Mouse (Mus musculus) heart, adult 2 months (tissue): Measurements from ENCODE around the gene Cfap43.

Source experiments
- CTCF ChIP-seq: fragments of 200-600 bp; IDR thresholded peaks from 2 replicates; pipeline ENCODE4 v1.8.1; 2022; ENCODE audit warnings: antibody characterized with exemption, mild to moderate bottlenecking, moderate library complexity
- EP300 ChIP-seq: fragments of 200-500 bp; IDR thresholded peaks from 2 replicates; pipeline ENCODE4 v1.6.1; 2011; ENCODE audit warnings: low read depth, low read length, control low read depth; ENCODE audit not compliant: insufficient read depth
- POLR2A ChIP-seq: fragments of 200-500 bp; IDR thresholded peaks from 2 replicates; pipeline ENCODE4 v1.6.1; 2011; ENCODE audit warnings: mild to moderate bottlenecking, low read depth, low read length, control low read depth; ENCODE audit not compliant: insufficient read depth

DNA sequence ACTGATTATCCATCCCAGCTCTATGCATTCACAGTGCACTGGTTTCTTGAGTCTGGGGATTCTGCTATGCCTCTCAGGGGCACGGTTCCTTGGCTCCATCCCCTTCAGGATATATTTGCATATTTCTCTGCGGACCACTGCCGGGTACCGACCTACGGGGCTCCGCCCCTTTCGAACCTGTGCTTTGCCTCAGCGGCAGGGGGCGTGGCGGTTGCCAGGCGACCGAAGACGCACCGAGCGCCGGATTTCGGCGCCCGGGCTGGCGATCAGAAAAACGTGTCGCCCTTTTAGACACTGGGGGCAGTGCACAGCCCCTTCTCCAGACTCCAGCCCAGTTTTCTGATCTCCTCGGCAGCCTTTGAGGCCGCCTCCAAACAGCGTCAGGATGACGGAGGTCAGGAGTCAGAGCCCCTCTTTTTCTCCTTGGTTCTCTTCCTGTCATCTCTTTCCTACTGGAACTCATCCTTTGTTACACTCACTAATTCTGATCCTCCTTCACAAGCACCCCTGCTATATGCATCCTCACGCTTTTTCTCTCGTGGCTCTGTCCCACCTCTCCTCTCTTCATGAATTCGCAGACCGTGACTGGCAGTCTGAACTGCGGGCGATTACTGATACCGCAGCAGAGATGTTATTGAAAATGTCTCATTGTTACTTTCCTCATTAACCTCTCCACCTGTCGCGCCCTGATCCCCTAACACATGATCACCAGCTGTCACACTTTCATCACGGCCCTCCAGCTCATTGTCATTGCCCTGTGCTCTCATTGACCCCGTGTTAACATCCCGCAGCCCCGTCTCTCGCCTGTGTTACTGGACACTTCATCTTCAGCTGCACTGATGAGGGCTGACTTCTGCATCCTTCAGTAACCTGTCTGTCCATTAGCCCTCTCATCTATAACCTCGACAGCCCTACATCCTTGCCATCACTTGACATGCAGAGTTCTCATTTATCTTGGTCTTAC lies 18.6 kb upstream of the Cfap43 start, which contains the start of gene Cfap58:
- TF ChIP-seq CTCF: peak; percentile 43
- TF ChIP-seq EP300: no peak
- TF ChIP-seq POLR2A: no peak
